Mouse (Mus musculus) MEL (cell line): ENCODE measurements around the gene Rufy3. TPM values are rescaled to one million over a fixed set of nuclear protein-coding genes. Genes with fewer than 3 reads are reported as not detected.

Source experiments
- DNase-seq: peaks from one replicate; pipeline ENCODE4 v3.0.0; 2011; ENCODE audit warnings: low read depth, low spot score
- H3K27ac ChIP-seq: 2 replicates; pipeline ENCODE4 v1.5.1; 2012; ENCODE audit warnings: low read depth, mild to moderate bottlenecking, control low read depth, low read length, moderate library complexity; ENCODE audit not compliant: control insufficient read depth
- H3K27me3 ChIP-seq, 2 experiments: fragments of 150-350 bp in 1 of 2; sonication (generic) in 1 of 2; 2 replicates each; pipeline ENCODE4 v1.6.1; 2012; ENCODE audit warnings: low read length in 2 of 2, mild to moderate bottlenecking in 2 of 2, improper control_type of control experiment in 1 of 2, moderate library complexity in 1 of 2; ENCODE audit not compliant: insufficient read depth in 2 of 2, control insufficient read depth in 1 of 2
- H3K36me3 ChIP-seq, 2 experiments: 2 replicates each; pipeline ENCODE4 v1.6.1; 2012 to 2014; ENCODE audit warnings: low read length in 2 of 2, improper control_type of control experiment in 1 of 2, inconsistent platforms in 1 of 2, mild to moderate bottlenecking in 1 of 2; ENCODE audit not compliant: insufficient read depth in 2 of 2, control insufficient read depth in 1 of 2
- H3K4me1 ChIP-seq, 2 experiments: fragments of 150-350 bp in 1 of 2; sonication (generic) in 1 of 2; 2 replicates each; pipeline ENCODE4 v1.6.1; 2012; ENCODE audit warnings: low read length in 2 of 2, improper control_type of control experiment in 1 of 2, mild to moderate bottlenecking in 1 of 2; ENCODE audit not compliant: insufficient read depth in 2 of 2, control insufficient read depth in 1 of 2
- H3K4me3 ChIP-seq, 2 experiments: fragments of 150-350 bp in 1 of 2; sonication (generic) in 1 of 2; 2 replicates each; pipeline ENCODE4 v1.5.1; 2012; ENCODE audit warnings: low read depth in 2 of 2, low read length in 2 of 2, mild to moderate bottlenecking in 2 of 2, moderate library complexity in 2 of 2, control low read depth in 1 of 2, improper control_type of control experiment in 1 of 2; ENCODE audit not compliant: control insufficient read depth in 1 of 2, insufficient read depth in 1 of 2
- H3K79me2 ChIP-seq: 2 replicates; pipeline ENCODE4 v1.6.1; 2012; ENCODE audit warnings: mild to moderate bottlenecking, low read length, moderate library complexity; ENCODE audit not compliant: control insufficient read depth, poor library complexity, insufficient read depth
- H3K9ac ChIP-seq: 2 replicates; pipeline ENCODE4 v1.6.1; 2012; ENCODE audit warnings: low read depth, mild to moderate bottlenecking, control low read depth, low read length, moderate library complexity; ENCODE audit not compliant: control insufficient read depth, poor library complexity, severe bottlenecking
- H3K9me3 ChIP-seq: fragments of 150-350 bp; sonication (generic); replicated peaks from 2 replicates; pipeline ENCODE4 v1.6.1; 2012; ENCODE audit warnings: mild to moderate bottlenecking, low read length, improper control_type of control experiment, moderate library complexity; ENCODE audit not compliant: insufficient read depth
- CHD1 ChIP-seq: IDR thresholded peaks from 2 replicates; pipeline ENCODE4 v1.6.1; 2012; ENCODE audit warnings: low read depth, mild to moderate bottlenecking, inconsistent platforms, low read length, improper control_type of control experiment
- CHD2 ChIP-seq: IDR thresholded peaks from 2 replicates; pipeline ENCODE4 v1.6.1; 2011; ENCODE audit warnings: low read length, improper control_type of control experiment
- CTCF ChIP-seq, 3 experiments: IDR thresholded peaks in 2 of 3; conservative IDR thresholded peaks in 1 of 3; 2 replicates each; pipeline ENCODE4 v1.5.1; 2011 to 2012; ENCODE audit warnings: low read length in 3 of 3, low read depth in 2 of 3, mild to moderate bottlenecking in 2 of 3, improper control_type of control experiment in 1 of 3, inconsistent platforms in 1 of 3, mixed read lengths in 1 of 3, moderate library complexity in 1 of 3; ENCODE audit not compliant: control insufficient read depth in 1 of 3, insufficient read depth in 1 of 3, poor library complexity in 1 of 3, severe bottlenecking in 1 of 3
- EP300 ChIP-seq, 2 experiments: IDR thresholded peaks; 2 replicates each; pipeline ENCODE4 v1.6.1; 2011; ENCODE audit warnings: improper control_type of control experiment in 2 of 2, low read length in 2 of 2, low read depth in 1 of 2, mild to moderate bottlenecking in 1 of 2
- ETS1 ChIP-seq: IDR thresholded peaks from 2 replicates; pipeline ENCODE4 v1.6.1; 2012; ENCODE audit warnings: low read depth, mild to moderate bottlenecking, inconsistent platforms, low read length, improper control_type of control experiment, moderate library complexity
- GABPA ChIP-seq: IDR thresholded peaks from 2 replicates; pipeline ENCODE4 v1.6.1; 2012; ENCODE audit warnings: low read depth, mild to moderate bottlenecking, inconsistent platforms, low read length, improper control_type of control experiment, moderate library complexity
- GATA1 ChIP-seq: IDR thresholded peaks from 2 replicates; pipeline ENCODE4 v1.6.1; 2011; ENCODE audit warnings: low read depth, low read length, improper control_type of control experiment
- KAT2A ChIP-seq: conservative IDR thresholded peaks from 2 replicates; pipeline ENCODE4 v1.6.1; 2012; ENCODE audit warnings: low read depth, low read length, improper control_type of control experiment, inconsistent platforms
- MAX ChIP-seq: IDR thresholded peaks from 2 replicates; pipeline ENCODE4 v1.6.1; 2011; ENCODE audit warnings: low read length, improper control_type of control experiment
- MAZ ChIP-seq: IDR thresholded peaks from 2 replicates; pipeline ENCODE4 v1.6.1; 2012; ENCODE audit warnings: low read depth, mild to moderate bottlenecking, inconsistent platforms, low read length, improper control_type of control experiment
- MXI1 ChIP-seq: IDR thresholded peaks from 2 replicates; pipeline ENCODE4 v1.6.1; 2011; ENCODE audit warnings: mild to moderate bottlenecking, low read depth, low read length, improper control_type of control experiment
- NELFE ChIP-seq: IDR thresholded peaks from 2 replicates; pipeline ENCODE4 v1.6.1; 2011; ENCODE audit warnings: low read depth, low read length, improper control_type of control experiment
- POLR2A ChIP-seq, 2 experiments: IDR thresholded peaks; 2 replicates each; pipeline ENCODE4 v1.6.1; 2011 to 2012; ENCODE audit warnings: low read length in 2 of 2, mild to moderate bottlenecking in 2 of 2, control low read depth in 1 of 2, improper control_type of control experiment in 1 of 2, low read depth in 1 of 2, moderate library complexity in 1 of 2; ENCODE audit not compliant: control insufficient read depth in 1 of 2, insufficient read depth in 1 of 2, poor library complexity in 1 of 2
- POLR2AphosphoS2 ChIP-seq: IDR thresholded peaks from 2 replicates; pipeline ENCODE4 v1.6.1; 2011; ENCODE audit warnings: low read length, improper control_type of control experiment
- POLR2AphosphoS5 ChIP-seq: IDR thresholded peaks from 2 replicates; pipeline ENCODE4 v1.6.1; 2012; ENCODE audit warnings: low read depth, borderline replicate concordance, mild to moderate bottlenecking, inconsistent platforms, low read length, moderate library complexity, mixed read lengths
- RAD21 ChIP-seq: IDR thresholded peaks from 2 replicates; pipeline ENCODE4 v1.6.1; 2011; ENCODE audit warnings: mild to moderate bottlenecking, low read depth, low read length, improper control_type of control experiment
- SIN3A ChIP-seq: IDR thresholded peaks from 2 replicates; pipeline ENCODE4 v1.6.1; 2012; ENCODE audit warnings: low read length, improper control_type of control experiment, inconsistent platforms
- TBP ChIP-seq: IDR thresholded peaks from 2 replicates; pipeline ENCODE4 v1.8.0; 2011; ENCODE audit warnings: low read depth, low read length, improper control_type of control experiment
- USF2 ChIP-seq, 2 experiments: IDR thresholded peaks; 2 replicates each; pipeline ENCODE4 v1.6.1; 2011 to 2012; ENCODE audit warnings: improper control_type of control experiment in 2 of 2, low read length in 2 of 2, borderline replicate concordance in 1 of 2, inconsistent platforms in 1 of 2, low read depth in 1 of 2, mild to moderate bottlenecking in 1 of 2; ENCODE audit not compliant: insufficient read depth in 1 of 2
- ZC3H11A ChIP-seq: IDR thresholded peaks from 2 replicates; pipeline ENCODE4 v1.6.1; 2012; ENCODE audit warnings: low read depth, mild to moderate bottlenecking, inconsistent platforms, low read length, improper control_type of control experiment
- ZKSCAN1 ChIP-seq: IDR thresholded peaks from 2 replicates; pipeline ENCODE4 v1.6.1; 2012; ENCODE audit warnings: low read depth, mild to moderate bottlenecking, inconsistent platforms, low read length, improper control_type of control experiment, moderate library complexity
- ZNF384 ChIP-seq: IDR thresholded peaks from 2 replicates; pipeline ENCODE4 v1.6.1; 2012; ENCODE audit warnings: low read depth, mild to moderate bottlenecking, inconsistent platforms, low read length, improper control_type of control experiment
- polyA plus RNA-seq, 2 experiments: library from polyadenylated mRNA; stranded (reverse) in 1 of 2; unstranded in 1 of 2; fragments of >175 nt in 1 of 2; fragments of >200 nt in 1 of 2; gene quantifications; 2 replicates each; pipeline versions ENCODE4 v1.2.1 to v1.2.4; 2012; ENCODE audit warnings: low replicate concordance in 2 of 2, low read depth in 1 of 2; ENCODE audit not compliant: insufficient read length in 2 of 2, insufficient read depth in 1 of 2, missing spikeins in 1 of 2
- total RNA-seq: library from RNA; depleted of rRNA; stranded (reverse); fragments of 300-350 nt; gene quantifications from 2 replicates; pipeline ENCODE4 v1.2.3, GENCODE M21; 2012

Rufy3 gene
- total and polyA plus RNA-seq, 3 experiments = 3.2 to 5.7 TPM; not detected in 1

DNA sequence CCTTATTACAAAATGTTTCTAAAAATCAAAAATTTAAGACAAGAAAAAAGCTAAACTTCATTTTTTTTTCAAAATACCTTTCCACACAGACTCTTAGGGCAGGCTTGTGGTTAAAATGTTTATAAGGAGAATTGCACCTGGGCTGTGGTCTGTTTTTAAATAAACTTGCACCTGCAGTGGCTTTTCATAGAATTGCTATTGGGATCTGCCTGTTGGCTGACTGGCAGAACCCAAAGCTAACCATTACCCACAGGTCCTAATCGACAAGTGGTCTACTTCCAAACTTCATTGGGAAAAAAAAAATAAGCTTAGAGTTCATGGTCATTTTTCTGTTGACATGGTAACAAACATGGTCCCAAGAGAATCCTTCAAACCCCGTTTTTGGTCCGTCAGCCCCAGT is 30.1 kb upstream of the Rufy3 start:
- no peak overlapping the region for H3K27ac ChIP-seq

DNA sequence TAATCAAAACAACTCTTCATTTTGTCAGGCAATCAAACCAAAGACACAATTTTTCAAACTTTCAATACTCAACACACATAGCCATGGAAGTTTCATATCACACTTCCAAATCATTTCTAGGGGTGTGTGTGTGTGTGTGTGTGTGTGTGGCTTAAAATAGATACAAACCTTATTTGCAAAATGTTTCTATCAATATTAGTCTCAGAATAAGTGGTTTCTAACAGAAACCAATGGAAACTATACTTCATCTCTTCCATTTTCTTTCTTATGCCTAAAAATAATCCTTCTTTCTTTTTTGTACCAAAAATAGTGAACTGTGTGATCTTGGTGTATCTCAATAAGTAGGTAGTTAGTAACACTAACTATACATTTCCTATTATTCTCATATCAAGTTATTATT is 24.0 kb upstream of the Rufy3 start:
- Histone ChIP-seq H3K4me3 (no peak overlapping the region), H3K27ac (no peak overlapping the region), H3K27me3 (peaks cover 4 to 5% of the 10 kb centered on the region in 2 experiments; a peak in 3 of 4 replicates), H3K9me3 (no peaks in the 10 kb centered on the region), H3K79me2 (no peaks in the 10 kb centered on the region), H3K9ac (no peak overlapping the region), H3K4me1 (no peaks in the 10 kb centered on the region), H3K36me3 (no peaks in the 10 kb centered on the region)
- DNase-seq = no peak
- no peak for TF ChIP-seq EP300 (IDR thresholded peaks at IDR 0.05; ENCODE audit: low read depth in 1 of 2, low read length in 2 of 2)
- no peak for TF ChIP-seq KAT2A
- no peak for TF ChIP-seq POLR2A (IDR thresholded peaks at IDR 0.05; ENCODE audit: control insufficient read depth in 1 of 2, insufficient read depth in 1 of 2, low read depth in 1 of 2, low read length in 2 of 2, poor library complexity in 1 of 2)
- no peak for TF ChIP-seq GABPA
- no peak for TF ChIP-seq ZKSCAN1
- no peak for TF ChIP-seq POLR2AphosphoS2
- TF ChIP-seq RAD21 = no peak
- no peak for TF ChIP-seq ETS1
- TF ChIP-seq NELFE = no peak
- no peak for TF ChIP-seq CHD2
- no peak for TF ChIP-seq CHD1

More for the DNA sequence above, 30.1 kb upstream of the Rufy3 start:
- H3K27me3 ChIP-seq = peaks cover 5 to 7% of the 10 kb centered on the region in 2 experiments; a peak in 3 of 4 replicates
- H3K4me3 ChIP-seq = no peak overlapping the region
- no peaks in the 10 kb centered on the region for H3K79me2 ChIP-seq
- no peaks in the 10 kb centered on the region; a peak in 1 of 4 replicates for H3K4me1 ChIP-seq
- DNase-seq = no peak
- TF ChIP-seq POLR2AphosphoS2 (no peak), SIN3A (no peak), MXI1 (no peak), EP300 (IDR thresholded peaks at IDR 0.05; ENCODE audit: low read depth in 1 of 2, low read length in 2 of 2) (no peak), USF2 (IDR thresholded peaks at IDR 0.05; ENCODE audit: borderline replicate concordance in 1 of 2, insufficient read depth in 1 of 2, low read depth in 1 of 2, low read length in 2 of 2) (no peak), GATA1 (no peak), ETS1 (no peak), CHD2 (no peak), TBP (no peak), ZNF384 (no peak), ZC3H11A (no peak), ZKSCAN1 (no peak), RAD21 (no peak), POLR2AphosphoS5 (no peak), MAZ (no peak), MAX (no peak), CTCF (IDR thresholded peaks at IDR 0.05 in 2 of 3, conservative IDR thresholded peaks at IDR 0.05 in 1 of 3; ENCODE audit: control insufficient read depth in 1 of 3, insufficient read depth in 1 of 3, low read depth in 2 of 3, low read length in 3 of 3, poor library complexity in 1 of 3, severe bottlenecking in 1 of 3) (no peak)
- H3K36me3 ChIP-seq = no peaks in the 10 kb centered on the region
- no peaks in the 10 kb centered on the region for H3K9me3 ChIP-seq
- H3K9ac ChIP-seq = no peak overlapping the region
